Mouse (Mus musculus): ENCODE measurements around the gene Tbx2.

The Tbx2 gene

GRCm38 (mm10) chr11:85825823-85826222 lies 6.5 kb upstream of the Tbx2 start:
- DNase-seq (ENCODE audit: low read depth, low spot score) = no peak

DNA sequence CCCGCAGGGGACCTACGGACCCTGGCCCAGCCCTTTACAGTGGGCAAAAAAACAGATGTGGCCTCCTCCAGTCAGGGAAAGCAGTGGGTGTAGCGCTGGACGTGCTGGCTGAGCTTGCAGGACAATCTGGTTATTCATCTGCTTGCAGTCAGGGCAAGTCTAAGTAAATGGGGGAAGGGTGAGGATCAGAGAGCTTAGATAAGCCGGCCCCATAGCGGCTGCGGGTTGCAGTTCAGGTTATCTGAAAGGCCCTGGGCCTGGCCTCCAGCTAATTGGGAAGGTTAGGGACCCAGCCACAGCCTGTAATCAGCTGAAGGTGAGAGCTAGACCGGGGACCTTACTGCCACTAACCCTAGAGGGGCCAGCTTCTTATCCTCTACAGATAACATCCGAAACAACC lies 5.0 kb upstream of the Tbx2 start:
- no peak for DNase-seq (ENCODE audit: low read depth, low spot score)

DNA sequence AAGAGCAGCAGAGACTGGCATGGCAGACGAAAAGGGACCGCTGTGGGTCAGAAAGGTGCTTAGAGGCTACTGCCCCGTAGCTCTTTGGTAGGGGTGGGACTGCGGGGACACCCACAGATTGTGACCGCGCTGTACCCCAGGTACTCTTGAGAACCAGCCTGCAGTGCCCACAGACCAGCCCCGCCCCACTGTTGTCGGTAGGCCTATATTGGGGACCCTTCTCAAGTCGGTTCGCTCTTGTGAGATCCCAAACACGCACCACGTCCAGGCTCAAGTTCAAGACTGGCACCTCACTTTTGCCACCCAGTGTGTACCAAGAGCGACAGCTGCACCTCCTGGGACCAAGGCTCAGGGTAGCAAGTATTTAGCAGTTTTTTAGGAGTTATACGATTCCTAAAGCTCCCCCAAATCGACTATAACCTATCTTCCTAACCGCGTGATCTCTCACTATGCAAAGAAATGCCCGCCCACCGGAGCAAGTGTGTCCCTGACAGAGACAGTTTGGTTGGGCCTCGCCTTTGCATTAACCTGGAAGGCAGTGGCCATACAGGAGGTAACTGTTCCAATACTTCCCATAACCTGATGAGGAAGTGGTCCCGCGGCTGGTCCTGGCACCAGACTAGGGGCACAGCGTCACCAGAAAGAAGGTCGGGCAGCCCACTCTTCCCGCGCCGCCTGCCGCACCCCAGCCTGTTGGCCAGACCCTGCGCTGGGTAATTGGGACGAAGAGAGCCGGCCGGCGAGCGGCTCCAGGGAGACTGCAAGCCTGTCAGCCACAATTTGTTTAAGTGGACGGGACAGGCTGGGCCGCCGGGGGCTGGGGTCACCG lies 3.4 kb upstream of the Tbx2 start:
- DNase-seq (ENCODE audit: low read depth, low spot score) = no peak

DNA sequence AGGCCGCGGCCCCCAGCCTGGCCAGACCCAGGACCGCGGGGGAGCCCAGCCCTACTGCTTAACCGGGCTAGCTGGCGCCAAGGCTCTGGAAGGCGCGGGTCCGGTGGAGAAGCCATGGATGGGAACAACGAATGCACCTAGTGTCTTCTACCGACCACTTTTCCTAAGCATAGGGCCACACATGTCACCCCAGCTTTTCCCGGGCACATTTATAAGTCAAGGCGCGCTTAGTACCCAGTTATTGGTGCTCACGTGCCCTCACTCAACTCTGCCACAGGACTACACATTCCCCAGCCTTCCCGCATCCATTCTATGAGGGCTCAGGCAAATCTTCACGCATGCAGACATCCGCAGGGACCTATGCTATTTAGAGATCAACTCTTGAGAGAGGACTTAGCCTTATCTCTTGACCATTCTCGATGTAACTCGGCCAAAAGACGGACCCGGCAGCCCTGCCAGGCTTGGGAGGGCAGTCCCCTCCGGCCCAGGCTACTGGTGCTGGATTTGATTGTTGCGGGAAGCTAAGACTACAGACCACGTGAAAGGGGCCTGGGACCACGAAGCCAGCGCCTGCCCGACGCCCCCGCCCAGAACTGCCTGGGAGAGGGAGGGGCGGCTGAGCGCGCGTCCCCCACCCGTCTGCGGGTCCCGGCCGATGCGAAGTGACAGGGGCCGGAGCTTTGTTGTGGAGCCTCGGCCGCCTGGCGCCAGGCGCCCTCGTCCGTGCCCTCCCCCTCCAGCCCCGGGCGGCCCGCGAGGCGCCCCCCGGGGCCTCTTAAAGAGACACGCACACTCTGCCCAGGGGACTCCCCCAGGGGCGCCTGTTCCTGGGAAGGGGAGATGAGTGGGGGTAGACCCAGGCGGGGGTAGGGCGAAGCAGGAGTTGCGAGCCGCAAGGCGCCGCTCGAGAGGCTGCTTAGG lies 2.6 kb upstream of the Tbx2 start:
- no peak for DNase-seq (ENCODE audit: low read depth, low spot score)

DNA sequence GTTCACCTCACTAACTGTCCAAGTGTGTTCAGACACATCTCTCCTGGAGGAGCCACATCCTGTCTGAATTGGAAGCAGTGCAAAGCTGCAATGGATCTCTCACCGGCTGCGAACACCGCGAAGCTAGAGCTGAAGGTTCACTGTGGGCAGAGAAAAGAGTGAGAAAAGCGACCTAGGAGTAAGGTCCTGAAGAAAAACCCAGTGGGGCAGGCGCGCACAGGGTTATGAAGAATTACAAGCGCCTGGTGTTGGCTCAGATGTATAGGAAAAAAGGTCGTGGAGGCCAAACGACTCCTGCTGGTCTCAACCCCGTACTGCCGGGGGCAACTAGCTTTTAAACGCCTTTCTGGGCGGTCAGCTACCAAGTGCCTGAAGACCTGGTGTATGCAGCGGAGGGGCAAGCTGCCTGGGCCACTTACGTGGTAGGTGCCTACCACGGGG lies 1.4 kb upstream of the Tbx2 start:
- DNase-seq (ENCODE audit: low read depth, low spot score) = no peak

DNA sequence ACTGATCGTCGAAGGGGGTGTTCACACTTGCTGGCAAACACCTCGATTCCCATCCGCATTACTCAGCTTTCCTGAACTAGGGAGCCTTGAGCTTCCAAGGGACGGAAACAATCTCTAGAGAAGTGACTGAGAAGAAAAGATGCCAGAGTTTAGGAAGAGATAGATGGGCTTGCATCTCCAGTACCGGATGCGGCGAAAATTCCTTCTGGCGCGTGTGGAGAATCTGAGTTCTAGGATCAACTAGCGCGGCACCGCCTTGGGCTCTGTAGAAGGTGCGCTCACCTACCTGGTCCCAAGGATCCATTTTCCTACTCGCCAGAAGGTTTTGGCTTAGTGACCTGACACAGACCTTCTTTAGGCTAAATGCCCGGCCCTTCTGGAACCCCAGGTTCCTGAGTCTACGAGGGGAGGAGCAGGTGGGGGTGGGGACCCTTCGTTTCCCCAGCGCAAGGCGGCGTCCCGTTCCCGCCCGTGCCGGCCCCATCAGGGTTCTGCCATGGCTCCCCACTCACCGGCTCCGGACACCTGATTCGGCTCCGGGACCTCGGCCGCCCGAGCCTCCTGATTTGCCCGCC lies 608 bp upstream of the Tbx2 start:
- DNase-seq (ENCODE audit: low read depth, low spot score) = no peak

DNA sequence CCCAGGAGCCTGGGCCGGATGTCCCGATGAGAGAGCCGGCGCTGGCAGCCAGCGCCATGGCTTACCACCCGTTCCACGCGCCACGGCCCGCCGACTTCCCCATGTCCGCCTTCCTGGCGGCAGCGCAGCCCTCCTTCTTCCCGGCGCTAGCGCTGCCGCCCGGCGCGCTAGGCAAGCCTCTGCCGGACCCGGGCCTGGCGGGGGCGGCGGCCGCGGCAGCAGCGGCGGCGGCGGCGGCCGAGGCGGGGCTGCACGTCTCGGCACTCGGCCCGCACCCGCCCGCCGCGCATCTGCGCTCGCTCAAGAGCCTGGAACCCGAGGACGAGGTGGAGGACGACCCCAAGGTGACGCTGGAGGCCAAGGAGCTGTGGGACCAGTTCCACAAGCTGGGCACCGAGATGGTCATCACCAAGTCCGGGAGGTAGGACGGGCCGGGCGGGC lies 750 bp downstream of the Tbx2 start:
- no peak for DNase-seq (ENCODE audit: low read depth, low spot score)

DNA sequence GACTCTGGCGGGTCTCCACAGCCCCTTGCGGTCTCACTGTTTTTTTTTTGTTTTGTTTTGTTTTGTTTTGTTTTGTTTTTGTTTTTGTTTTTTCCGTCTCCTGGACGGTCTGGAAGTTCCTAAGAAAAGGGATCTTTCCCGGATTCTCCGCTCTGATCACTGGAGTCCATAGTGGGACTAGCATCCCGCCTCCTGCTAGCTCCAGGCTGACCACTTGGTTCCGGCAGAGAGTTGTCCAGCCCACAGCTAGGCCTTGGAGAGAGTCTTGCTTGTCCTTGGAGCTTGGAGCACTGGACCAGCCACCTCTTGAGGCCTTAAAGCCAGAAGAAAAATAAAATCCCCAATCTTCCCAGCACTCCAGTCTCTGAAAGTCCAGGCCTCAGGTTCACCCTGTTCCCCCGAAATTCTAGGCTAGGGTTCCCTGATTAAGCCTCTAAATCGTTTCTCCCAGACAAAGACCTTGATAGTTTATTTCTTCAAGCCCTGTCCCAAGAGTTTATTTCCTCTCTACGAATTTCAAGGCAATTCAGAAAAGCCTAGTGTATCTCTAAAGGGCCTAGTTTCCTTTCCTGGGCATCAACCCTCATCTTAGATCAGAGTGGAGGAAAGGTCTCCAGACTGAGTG lies 1.5 kb downstream of the Tbx2 start:
- DNase-seq (ENCODE audit: low read depth, low spot score) = no peak

GRCm38 (mm10) chr11:85834386-85834931 lies 2.1 kb downstream of the Tbx2 start:
- no peak for DNase-seq (ENCODE audit: low read depth, low spot score)

DNA sequence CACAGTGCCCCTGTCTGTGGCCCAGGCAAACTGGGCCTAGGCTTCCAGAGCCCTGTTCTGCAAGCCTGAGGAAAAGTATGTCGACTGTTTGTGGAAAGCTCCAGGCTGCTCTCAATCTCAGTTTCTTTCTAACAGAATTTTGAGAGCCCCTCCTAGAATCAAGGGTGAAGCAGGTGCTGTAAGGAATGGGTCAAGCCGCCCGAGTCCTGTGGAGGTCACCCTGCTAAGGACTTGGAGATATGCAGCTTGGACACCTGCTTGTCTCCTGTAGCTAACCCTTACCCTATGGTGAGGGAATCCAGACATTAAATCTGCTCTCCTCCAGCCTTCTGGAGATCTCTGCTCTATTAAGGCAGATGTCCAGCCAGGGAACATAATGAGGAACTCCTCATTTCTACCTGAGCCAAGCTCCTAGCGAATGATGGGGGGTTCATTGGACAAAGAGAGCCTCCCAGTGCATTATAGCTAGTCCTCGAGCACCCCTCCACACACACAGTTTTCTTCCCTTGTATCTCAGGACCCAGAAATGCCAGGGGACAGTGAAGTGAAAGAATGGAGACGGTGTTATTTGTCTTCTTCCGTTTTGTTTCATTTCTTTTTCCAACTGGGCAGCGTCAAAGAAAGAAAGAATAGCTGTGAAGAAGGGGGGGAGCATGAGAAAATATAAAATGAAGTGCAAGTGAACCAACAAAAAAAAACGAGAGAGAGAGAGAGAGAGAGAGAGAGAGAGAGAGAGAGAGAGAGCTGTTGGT lies 2.8 kb downstream of the Tbx2 start:
- DNase-seq (ENCODE audit: low read depth, low spot score) = no peak

- no peak for DNase-seq (ENCODE audit: low read depth, low spot score)
These were observed 3.6 kb downstream of the Tbx2 start for GRCm38 (mm10) chr11:85835753-85836522.

DNA sequence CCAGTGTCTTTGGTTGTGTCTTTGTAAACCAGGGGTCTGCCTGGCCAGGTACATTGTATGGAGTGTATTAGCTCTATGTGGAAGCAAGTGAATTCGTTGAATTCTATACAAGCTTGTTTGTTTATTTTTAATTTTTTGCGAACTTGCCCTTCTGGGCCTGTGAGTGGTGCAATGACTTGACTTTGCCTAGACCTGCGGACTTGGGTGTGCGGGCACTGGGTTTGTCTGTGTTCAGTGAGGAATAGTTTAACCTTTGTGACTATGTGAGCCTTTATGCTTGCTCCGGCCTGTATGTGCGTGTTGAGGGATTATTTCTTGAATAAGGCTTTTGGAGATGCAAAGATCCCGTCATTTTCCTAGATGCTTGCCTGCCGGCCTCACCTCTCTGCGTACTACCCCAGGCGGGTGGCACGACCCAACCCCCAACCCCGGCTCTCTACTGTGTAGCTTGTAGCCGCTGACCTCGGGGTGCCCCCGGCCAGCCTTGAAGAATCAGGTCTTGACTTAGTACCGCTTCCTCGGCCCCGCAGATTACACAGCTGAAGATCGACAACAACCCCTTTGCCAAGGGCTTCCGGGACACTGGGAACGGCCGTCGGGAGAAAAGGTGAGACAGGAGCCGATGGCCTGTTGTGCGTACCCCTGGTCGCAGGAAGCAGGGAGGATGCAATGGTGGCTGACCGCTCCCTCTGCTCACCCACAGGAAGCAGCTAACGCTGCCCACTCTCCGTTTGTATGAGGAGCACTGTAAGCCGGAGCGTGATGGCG lies 4.4 kb downstream of the Tbx2 start:
- DNase-seq (ENCODE audit: low read depth, low spot score) = no peak

- DNase-seq (ENCODE audit: low read depth, low spot score) = no peak
These were observed 4.9 kb downstream of the Tbx2 start for GRCm38 (mm10) chr11:85837291-85837647.

DNA sequence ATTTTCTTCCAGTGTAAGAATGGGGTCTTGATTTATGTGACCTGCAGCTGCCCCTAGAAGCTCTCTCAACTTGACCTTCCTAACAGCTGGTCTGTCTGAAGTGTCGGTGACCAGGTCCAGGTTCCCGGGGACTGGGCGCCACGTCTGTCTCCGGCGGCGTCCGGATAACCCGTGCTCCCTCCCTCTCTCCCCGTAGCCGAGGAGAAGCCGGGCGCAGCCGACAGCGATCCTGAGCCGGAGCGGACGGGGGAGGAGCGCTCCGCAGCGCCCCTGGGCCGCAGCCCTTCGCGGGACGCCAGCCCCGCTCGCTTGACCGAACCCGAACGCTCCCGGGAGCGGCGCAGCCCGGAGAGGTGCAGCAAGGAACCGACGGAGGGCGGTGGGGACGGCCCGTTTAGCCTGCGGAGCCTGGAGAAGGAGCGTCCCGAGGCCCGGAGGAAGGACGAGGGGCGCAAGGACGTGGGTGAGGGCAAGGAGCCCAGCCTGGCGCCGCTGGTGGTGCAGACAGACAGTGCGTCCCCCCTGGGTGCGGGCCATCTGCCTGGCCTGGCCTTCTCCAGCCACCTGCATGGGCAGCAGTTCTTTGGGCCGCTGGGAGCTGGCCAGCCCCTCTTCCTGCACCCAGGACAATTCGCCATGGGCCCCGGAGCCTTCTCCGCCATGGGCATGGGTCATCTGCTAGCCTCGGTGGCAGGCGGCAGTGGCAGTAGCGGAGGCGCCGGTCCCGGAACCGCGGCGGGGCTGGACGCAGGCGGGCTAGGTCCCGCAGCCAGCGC lies 5.5 kb downstream of the Tbx2 start:
- no peak for DNase-seq (ENCODE audit: low read depth, low spot score)

DNA sequence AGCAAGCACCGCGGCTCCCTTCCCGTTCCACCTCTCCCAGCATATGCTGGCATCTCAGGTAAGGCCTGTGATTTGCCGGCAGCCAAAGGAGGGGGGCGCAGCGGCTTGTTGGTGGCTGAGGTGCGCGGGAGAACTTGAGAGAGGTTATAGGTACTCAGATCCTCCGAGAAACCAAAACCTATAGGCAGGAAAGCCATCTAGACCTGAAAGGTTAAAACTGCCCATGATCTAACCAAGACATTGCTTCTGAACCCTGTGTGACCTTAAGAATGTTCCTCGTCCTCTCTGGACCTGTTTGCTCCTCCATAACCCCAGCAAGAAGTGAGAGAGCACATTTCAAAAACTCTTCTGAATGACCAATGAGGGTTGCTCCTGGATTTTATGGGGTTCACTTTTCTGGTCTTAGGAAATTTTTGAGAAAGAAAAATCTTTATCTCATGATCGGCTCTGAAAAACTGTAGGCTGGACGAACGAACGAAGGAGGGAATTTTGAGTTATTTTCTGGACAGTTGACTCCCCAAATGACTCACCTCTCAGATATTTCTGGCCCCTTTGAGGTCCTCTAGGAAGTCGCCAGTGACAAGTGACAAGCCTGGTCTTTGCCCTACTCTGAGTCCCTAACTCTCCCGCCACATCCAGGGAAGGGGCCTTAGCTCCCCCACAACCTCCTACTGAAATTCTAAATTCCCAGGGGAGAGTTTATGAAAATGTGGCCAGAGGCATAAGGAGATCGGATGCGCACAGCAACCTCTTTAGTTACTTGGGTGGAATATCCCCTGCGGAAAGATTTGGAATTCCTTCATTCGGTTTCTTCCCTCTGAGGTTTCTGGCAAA lies 6.3 kb downstream of the Tbx2 start:
- DNase-seq (ENCODE audit: low read depth, low spot score) = no peak

- no peak for DNase-seq (ENCODE audit: low read depth, low spot score)
These were observed 7.1 kb downstream of the Tbx2 start for GRCm38 (mm10) chr11:85839258-85840030.

Data from brain, adult 2 months (tissue).